Mouse (Mus musculus) cerebellum, adult 11-12 months (tissue): Measurements from ENCODE around the gene Kifc3.
"Not testable (repeated sequence)": the region's sequence is repeated elsewhere in the genome, so short reads cannot be mapped to it uniquely, and the experiment has no call there.

ENCODE experiments used
- DNase-seq: peaks from one replicate; pipeline ENCODE4 v3.0.0; 2022

Kifc3 gene

GRCm38 (mm10) chr8:95201491-95201890 lies 1.1 kb downstream of the Kifc3 start:
- no peak for DNase-seq

GRCm38 (mm10) chr8:95200001-95200405 lies 2.6 kb downstream of the Kifc3 start:
- no peak for DNase-seq

DNA sequence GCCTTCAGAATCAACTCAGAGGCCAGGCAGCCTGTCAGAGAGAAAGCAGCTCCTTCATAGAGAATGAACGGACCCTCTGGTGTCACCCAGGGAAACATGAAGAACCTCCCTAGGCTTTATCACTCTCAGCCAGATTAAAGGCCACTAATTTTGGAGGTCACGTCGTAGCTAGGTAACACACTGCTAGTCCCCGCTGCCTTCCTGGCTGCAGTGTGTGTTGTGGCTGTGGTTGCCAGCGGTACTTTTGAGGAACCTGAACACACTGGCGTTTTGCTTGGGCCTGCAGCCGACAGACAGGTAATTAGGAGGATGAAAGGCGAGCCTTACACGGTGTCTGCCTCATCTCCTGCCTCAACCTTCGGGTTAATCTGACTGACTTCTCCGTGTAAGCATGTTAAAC lies 6.9 kb downstream of the Kifc3 start:
- no peak for DNase-seq

GRCm38 (mm10) chr8:95191497-95192175 lies 11.0 kb downstream of the Kifc3 start:
- DNase-seq, result no peak

- no peak for DNase-seq
These were observed 15.0 kb downstream of the Kifc3 start for GRCm38 (mm10) chr8:95187579-95187978.

DNA sequence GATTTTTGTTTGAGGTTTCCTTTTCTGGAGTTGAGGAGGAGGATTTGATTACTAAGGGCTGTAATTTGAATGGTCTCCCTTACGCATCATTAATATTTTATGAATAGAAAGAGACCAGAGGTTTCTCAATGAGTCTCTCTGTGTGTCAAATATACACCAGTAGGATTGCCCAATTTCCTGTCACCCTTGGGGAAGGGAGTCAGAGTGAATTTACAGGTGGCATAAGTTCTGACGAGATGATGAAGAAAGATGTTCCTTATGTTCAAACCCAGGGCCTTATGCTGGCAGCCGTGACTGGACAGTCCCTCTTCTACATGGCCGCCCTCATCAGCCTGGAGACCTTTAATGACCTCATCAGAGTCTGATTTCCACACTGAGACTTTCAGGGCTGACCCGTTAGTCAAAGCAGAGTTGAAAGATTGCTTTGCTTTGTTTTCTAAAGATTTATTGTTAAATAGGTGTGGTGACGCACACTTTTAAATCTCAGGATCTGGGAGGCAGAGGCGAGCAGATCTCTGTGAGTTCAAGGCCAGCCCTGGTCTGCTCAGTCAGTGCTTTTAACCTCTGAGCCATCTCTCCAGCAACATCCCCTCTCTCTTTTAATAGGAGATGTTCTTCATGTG lies 16.6 kb downstream of the Kifc3 start:
- DNase-seq, result no peak

DNA sequence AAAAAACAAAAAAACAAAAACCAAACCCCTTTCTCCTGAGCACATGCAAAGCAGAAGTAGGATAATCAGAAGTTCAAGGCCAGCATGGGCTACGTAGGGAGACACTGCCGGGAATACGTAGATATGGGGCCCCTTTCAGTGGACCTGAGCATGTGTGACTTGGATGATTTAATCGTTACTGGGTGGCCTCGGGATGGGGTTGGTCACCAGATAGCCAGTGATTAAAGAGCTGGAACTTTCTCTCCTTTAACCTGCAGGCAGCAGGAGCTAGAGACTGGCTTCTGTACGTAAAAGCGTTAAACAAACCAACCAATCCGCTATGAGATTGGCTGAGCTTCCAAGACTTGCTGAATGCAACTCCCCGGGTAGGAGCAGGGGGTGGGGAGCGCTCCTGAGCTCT lies 17.5 kb downstream of the Kifc3 start:
- no peak for DNase-seq

- no peak for DNase-seq
These were observed 18.4 kb downstream of the Kifc3 start for GRCm38 (mm10) chr8:95184171-95184570.

DNA sequence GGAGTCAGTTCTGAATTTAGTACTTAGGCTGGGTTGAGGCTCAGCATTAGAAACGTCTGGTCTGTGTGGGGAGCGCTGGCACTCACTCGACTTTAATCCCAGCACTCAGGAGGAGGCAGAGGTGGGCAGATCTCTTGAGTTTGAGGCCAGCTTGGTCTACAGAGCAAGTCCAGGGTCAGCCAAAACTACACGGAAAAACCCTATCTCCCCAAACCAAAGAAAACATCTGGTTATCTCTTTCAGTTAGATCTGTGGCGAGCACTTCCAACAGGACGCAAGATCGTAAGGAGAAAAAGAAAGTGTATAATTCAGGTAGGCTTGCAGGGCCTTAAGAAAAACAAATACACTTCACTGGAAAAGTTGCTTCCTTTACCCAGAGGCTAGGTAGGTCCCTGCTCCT lies 20.8 kb downstream of the Kifc3 start:
- DNase-seq, result no peak

DNA sequence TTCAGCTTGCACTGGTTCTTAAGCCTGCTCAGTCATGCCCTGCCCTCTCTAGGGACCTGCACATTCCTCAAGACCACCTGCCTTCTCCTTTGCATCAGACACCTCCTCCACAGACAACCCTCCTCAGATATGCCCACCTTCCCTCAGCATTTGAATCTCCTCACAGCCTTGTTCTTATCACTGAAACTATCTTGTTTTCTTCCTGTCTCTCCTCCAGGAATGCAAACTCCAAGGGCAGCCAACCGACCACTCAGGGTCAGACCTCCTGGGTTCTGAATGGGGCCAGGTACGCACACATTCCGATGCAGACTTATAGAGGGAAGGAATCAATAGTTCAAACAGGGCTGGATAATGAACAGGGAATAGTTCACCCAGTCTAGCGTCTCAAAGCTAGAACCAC lies 24.4 kb downstream of the Kifc3 start:
- no peak for DNase-seq

- no peak for DNase-seq
These were observed 25.6 kb downstream of the Kifc3 start for GRCm38 (mm10) chr8:95176985-95177384.

DNA sequence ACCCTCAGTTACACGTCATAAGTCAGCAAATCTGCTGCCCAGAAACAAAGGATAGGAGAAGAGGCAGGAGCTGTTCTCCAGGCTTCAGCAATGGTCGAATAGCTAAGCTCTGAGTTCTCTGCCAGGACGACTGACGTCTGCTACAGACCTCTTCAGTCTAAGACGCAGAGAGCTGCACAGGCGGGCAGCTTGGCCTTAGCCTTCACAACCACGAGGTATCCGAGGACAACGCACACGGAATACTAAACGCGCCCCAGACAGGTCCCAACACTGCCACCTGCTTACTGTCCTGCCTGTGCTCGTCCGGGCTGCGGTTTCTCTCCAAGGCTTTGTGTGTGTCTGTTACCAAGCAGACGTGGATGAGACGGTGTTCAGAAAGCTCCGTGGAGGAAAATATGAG lies 26.8 kb downstream of the Kifc3 start:
- DNase-seq, result peak; percentile 9

GRCm38 (mm10) chr8:95175306-95175705 lies 27.3 kb downstream of the Kifc3 start:
- DNase-seq, result no peak

DNA sequence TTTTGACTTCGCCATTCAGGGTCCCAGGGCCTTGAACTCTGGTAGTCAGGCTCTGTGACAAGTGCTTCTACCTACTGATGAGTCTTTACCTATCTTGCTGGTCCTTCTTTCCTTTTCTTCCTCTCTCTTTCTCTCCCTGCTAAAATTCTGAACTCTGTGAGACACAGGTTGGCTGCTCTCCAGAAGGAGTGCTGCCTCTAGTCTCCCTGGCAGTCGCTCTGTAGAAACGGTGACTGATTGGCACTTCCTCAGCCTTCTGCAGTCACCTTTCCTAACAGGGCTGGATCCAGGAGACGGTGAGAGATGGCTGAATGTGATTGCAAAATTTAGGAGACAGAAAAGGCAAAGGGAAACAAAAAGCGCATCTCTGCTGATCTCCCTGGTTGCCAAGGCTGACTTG lies 30.2 kb downstream of the Kifc3 start:
- no peak for DNase-seq

- DNase-seq, result no peak
These were observed 34.9 kb downstream of the Kifc3 start for GRCm38 (mm10) chr8:95167726-95168125.

DNA sequence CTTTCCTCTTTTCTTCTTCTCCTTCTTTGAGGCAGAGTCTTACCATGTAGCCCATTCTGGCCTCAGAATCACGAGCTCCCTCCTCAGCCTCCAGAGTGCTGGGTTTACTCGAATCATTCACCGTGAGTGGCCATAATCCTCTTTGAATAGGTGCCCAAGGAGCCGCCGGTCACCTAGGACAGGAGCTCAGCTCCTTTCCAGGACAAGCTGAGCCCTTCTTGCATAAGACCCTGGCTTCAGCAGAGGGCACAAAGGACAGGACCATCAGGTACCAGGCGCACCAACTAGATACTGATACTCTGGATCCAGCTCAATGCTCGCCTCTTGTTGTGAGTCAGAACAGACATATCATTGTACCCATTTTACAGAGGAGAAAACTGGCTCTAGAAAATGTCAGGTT lies 36.2 kb downstream of the Kifc3 start:
- no peak for DNase-seq

DNA sequence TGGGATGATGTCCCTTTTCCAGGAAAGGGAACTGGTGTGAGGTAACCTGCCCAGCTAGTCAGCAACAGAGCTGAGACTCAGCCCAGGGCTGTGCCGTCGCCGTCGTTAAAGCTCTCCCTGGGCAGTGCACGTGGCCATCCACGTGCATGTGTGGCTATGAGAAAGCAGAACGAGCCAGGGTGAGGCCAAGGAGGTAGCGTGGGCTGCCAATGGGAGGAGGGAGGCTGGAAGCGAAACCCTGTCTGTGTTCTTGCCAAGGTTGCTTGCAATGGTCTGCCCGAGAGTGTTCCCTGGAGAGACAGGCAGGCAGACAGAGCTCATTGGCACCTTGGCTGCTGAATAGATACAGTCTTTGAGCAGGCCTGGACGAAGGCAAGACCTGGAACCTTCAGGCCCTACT lies 36.7 kb downstream of the Kifc3 start:
- DNase-seq, result peak; percentile 54

DNA sequence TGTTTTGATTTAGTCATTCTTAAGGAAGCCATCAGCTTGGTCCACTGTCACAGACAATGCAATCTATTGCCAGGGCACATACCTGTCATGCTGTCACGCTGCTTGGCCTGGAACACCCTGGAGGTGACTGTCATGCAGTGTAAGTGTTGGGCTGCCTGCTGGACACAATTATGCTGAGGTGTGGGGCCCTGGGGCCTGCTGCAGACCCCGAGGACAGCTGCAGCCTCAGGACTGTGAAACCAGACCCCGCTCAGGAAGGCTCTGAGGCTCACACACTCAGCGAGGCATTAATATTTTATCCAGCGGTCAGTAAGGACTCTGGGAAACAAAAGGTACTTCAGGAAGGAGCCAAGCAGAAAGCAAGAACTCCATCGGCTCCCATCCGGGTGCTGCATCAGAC lies 38.1 kb downstream of the Kifc3 start:
- no peak for DNase-seq

DNA sequence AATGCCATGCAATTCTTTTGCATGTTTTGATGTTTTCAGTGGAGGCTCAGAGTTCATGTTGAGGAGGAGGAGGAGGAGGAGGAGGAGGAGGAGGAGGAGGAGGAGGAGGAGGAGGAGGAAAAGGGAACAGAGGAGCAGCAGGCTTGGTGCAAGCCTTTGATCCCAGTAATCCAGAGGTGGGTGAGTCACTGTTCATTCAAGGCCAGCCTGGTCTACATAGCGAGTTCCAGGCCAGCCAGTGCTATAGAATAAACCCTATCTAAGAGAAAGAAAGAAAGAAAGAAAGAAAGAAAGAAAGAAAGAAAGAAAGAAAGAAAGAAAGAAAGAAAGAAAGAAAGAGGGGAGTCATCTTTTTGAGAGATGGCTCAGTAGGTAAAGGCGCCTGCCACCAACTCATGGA lies 38.6 kb downstream of the Kifc3 start:
- DNase-seq, result not testable (repeated sequence)

DNA sequence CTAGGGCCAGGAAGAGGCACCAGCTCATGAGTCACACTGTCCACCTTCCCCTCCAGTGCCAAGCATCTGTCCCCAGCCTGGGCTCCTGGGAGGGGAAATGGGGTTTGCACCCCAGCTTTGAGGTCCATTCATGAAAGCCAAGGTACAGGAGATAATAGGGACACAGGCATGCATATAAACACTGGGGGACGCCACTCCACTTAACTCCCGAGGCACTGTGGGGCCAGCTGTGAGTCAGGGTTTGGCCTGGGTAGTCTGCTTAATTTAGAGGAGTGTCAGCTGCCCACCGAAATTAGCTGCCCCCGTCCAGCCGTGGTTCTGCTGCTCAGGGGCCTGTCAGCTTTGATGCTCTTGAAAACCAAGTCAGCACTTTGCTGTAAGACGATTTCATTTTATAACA lies 39.8 kb downstream of the Kifc3 start:
- no peak for DNase-seq

DNA sequence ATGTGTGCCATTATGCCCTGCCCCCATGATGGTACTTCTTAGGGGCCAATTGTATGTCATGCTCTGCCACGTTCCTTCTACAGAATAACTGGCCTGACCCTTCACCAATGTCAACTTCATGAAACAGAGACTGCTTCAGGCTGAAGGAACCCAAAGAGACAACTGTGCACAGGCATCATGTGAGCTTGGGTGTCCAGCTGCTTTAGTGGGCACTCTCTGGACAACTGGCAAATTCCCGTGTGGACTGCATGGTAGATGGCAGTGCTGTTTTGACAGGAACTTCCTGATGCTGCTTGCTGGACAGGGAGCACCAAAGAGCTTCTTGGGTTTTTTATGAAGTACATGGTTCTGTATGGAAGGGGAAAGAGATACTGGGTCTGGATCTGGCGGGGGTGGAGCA lies 43.3 kb downstream of the Kifc3 start:
- no peak for DNase-seq

DNA sequence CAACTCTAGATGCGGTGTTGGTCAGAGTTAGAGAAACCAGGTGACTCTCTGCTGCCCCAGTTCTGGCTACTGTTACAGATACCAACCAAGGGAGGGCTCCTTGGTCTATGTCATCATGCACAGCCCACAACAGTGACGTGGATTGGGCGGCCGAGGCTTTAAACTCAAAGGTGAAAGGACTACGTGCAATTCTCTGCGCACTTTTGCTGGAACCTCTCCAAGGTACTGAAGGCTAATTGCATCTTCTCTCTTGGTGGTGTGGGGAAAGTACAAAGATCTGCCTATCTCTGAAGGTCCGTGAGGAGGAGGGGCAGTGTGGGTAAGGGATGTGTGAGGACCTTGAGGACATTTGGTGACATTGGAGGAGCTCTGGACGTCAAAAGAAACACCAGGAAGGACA lies 44.0 kb downstream of the Kifc3 start:
- DNase-seq, result no peak

DNA sequence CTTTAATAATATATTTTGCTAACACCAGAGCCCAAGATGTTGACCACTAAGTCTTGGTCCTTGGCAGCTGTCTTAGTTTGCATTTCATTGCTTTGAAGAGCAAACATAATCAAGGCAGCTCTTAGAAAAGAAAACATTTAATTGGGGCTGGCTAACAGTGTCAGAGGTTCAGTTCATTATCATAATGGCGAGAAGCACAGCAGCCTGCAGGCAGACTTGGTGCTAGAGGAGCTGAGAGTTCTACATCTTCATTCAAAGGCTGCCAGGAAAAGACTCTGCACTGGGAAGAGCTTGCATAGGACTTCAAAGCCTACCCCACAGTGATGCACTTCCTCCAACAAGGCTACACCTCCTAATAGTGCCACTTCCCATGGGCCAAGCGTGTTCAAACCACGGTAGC lies 45.5 kb downstream of the Kifc3 start:
- no peak for DNase-seq

DNA sequence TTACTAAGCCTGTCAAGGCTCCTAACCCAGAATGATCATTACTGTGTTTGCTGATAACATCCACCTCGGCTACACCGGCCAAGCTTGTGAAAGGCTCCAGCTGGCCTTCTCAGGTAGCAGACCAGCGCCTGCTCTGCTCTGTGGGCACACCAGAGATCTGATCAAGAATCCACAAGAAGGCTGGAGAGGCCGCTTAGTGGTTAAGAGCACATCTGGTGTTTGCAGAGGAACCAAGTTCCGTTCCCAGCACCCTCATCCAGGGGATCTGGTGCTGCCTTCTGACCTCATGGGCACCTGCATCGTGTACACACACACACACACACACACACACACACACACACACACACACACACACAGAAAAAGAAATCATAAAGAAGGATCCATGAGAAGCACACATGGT lies 46.5 kb downstream of the Kifc3 start:
- no peak for DNase-seq

- no peak for DNase-seq
These were observed 47.3 kb downstream of the Kifc3 start for GRCm38 (mm10) chr8:95155361-95155760.
